Mouse (Mus musculus) brown adipose tissue, adult 24 weeks (tissue): ENCODE data around the gene Mrln. TPM values are rescaled to one million over a fixed set of nuclear protein-coding genes. Genes with fewer than 3 reads are reported as not detected.

Experiments used
- H3K27ac ChIP-seq: fragments of 200-500 bp; replicated peaks from 2 replicates; pipeline ENCODE4 v1.5.1; 2012; ENCODE audit warnings: low read depth, mild to moderate bottlenecking, low read length
- H3K4me1 ChIP-seq: fragments of 200-500 bp; 2 replicates; pipeline ENCODE4 v1.6.1; 2012; ENCODE audit warnings: low read length, mixed read lengths; ENCODE audit not compliant: control insufficient read depth, insufficient read depth, insufficient read length
- H3K4me3 ChIP-seq: fragments of 200-500 bp; 2 replicates; pipeline ENCODE4 v1.5.1; 2012; ENCODE audit warnings: low read depth, mild to moderate bottlenecking, low read length, moderate library complexity; ENCODE audit not compliant: insufficient read depth
- polyA plus RNA-seq: library from polyadenylated mRNA; stranded (reverse); fragments of >200 nt; gene quantifications from 2 replicates; pipeline ENCODE4 v1.2.4, GENCODE M21; 2012; ENCODE audit not compliant: missing spikeins, insufficient read depth, insufficient read length

Gene Mrln
- polyA plus RNA-seq, 1 experiment: 5.7 TPM

DNA sequence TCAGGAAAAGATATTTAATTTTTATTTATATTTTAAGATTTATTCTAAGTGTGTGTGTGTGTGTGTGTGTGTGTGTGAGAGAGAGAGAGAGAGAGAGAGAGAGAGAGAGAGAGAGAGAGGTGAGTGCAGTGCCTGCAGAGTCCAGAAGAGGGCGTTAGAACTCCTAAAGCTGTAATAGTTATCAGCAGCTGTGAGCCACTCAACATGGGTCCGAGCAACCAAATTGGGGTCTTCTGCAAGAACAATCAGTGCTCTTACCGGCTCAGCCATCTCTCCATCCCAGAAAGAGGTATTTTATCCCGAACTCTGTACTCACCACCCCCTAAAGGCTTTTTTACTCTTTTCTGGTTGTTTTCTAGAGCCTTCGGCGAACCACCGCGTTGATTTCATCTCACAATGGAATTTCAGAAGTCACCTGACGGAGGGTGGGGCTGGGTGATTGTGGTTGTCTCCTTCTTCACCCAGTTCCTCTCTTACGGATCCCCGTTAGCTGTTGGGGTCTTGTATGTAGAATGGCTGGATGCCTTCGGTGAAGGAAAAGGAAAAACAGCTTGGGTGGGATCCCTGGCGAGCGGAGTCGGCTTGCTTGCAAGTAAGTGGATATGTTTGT, 51.2 kb downstream of the Mrln start:
- Histone ChIP-seq H3K4me1 (no peaks in the 10 kb centered on the region), H3K27ac (no peak overlapping the region), H3K4me3 (no peak overlapping the region)

DNA sequence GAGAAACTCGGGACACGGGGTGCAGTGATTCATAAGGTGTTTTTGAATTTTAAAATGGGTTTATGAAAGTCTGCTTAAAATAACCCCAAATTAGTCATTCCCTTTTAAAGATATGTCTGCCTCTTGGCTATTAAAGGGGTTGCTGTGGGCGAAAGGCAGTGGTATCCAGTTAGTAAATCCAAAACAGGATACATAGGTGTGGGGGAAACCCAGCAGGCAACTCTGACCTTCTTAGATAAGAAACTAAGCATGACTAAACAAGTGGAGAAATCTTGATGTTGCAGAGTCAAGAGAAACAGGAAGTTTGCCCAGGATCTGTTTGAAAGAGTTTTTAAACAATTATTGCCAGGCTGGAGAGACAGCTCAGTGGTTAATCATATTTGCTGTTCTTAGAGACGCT, 52.6 kb downstream of the Mrln start:
- H3K4me3 ChIP-seq: no peak overlapping the region
- H3K4me1 ChIP-seq: no peaks in the 10 kb centered on the region
- H3K27ac ChIP-seq: no peak overlapping the region

DNA sequence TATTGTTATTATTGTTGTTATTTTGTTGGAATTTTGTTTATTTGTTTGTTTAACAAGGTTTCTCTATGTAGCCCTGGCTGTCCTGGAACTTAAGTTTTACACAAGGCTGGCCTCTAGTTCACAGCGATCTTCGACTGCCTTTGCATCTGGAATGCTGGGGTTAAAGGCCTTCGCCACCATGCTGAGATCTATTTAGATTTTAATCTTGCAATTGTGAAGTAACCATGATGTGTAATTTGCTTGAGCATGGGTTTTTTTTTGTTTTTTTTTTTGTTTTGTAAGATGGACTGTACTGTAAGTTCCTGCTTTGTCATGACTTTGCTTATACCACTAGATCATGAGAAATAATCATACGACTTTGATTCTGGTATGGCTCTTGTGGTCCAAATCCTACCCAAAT, 56.4 kb downstream of the Mrln start:
- Histone ChIP-seq H3K27ac (no peak overlapping the region), H3K4me3 (no peak overlapping the region), H3K4me1 (0 out of 2 replicates have a peak, but pooled peaks cover 2% of the 10 kb centered on the region)

DNA sequence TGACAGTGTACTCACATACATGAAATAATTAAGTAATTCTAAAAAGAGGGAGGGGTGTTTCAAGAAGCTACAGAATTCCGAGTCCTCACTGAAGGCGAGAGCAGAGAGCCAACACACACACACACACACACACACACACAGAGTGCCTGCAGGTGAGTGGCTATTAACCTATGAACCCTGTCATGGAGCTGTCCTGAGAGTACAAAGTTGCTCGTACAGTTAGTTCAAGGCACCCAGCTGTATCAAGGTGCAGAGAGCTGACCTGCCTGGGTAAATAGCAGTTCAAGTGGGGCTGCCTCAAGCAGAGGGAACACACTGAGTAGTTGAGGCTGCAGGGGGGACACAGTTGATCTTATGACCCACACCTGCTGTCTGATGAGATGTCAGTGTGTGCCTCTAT, 57.6 kb downstream of the Mrln start:
- Histone ChIP-seq H3K4me3 (no peak overlapping the region), H3K27ac (no peak overlapping the region), H3K4me1 (0 out of 2 replicates have a peak, but pooled peaks cover 2% of the 10 kb centered on the region)

DNA sequence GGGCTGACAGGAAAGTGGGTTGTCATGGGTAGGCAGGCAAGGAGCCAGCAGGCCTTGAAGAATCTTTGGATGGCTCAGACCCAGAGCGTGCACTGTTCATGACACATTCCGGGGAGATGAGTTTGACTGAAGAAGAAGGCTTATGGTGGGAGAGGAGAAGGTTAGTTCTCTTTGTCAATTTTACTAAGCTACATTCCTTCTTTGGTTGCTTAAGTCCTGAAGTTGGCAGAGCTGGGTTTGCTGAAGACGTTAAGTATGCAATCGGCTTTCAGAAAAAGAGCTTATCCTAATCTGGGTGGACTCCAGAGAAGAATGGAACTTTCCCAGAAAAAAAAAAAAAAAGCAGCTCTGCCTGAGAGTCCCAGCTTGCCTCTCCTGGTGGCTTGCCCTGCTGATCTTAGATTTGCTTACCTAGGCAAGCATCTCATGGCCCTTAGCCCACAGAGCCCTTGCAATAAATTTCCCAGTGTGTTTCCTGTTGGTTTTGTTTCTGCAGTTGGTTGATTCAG, 59.3 kb downstream of the Mrln start:
- Histone ChIP-seq H3K4me3 (no peak overlapping the region), H3K4me1 (0 out of 2 replicates have a peak, but pooled peaks cover 2% of the 10 kb centered on the region), H3K27ac (no peak overlapping the region)

DNA sequence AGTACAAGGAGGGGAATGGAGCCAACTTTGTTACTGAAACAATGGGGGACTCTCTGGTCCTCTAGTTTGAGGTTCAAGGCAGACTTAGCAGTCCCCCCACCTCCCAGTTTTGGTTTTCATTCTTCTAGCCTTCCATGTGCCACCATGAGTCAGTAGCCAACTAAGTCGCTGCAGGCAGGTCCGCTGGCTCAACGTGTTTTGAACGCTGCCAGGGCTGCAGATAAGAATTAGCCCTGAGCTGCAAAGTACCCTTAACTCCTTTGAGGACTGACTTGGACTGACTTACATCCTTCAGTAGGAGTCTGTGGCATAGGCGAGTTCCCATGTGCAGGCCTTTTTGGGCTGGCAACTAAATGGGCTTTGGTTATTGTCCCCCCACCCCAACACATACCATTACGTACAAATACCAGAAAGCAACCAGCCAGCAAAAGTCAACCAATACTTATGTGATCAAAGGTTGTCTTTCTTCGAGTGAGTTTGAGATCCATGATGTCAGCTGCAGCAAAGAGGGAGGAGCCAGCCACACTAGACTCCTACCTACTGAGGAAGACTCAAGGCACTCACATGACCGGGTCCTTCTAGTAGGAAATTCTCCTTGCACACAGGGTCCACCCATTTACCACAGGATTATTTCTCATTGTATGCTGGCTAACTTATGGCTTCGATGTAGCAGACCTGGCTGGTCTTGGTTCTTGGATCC, 60.0 kb downstream of the Mrln start:
- no peak overlapping the region for H3K4me3 ChIP-seq
- H3K27ac ChIP-seq: no peak overlapping the region
- 0 out of 2 replicates have a peak, but pooled peaks cover 2% of the 10 kb centered on the region for H3K4me1 ChIP-seq

DNA sequence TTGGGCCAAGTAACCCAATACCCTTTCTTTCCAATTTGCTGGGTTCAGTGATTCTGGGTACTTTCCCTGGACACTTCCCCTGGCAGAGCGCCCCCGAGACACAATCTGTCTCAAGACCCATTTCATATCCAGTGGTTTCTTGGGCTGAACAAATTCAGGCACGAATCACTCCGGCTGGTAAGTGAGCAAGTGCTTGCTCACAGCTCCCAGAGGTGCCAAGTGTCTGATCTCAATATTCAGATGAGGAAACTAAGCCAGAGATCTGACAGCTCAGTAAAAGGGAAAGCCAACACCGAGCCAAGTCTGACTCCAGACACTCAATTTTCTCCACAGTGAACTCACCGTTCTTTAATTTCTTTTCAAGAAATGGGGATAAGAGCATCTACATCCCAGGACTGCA, 62.0 kb downstream of the Mrln start:
- H3K4me3 ChIP-seq: no peak overlapping the region
- no peak overlapping the region for H3K27ac ChIP-seq
- 0 out of 2 replicates have a peak, but pooled peaks cover 2% of the 10 kb centered on the region for H3K4me1 ChIP-seq

DNA sequence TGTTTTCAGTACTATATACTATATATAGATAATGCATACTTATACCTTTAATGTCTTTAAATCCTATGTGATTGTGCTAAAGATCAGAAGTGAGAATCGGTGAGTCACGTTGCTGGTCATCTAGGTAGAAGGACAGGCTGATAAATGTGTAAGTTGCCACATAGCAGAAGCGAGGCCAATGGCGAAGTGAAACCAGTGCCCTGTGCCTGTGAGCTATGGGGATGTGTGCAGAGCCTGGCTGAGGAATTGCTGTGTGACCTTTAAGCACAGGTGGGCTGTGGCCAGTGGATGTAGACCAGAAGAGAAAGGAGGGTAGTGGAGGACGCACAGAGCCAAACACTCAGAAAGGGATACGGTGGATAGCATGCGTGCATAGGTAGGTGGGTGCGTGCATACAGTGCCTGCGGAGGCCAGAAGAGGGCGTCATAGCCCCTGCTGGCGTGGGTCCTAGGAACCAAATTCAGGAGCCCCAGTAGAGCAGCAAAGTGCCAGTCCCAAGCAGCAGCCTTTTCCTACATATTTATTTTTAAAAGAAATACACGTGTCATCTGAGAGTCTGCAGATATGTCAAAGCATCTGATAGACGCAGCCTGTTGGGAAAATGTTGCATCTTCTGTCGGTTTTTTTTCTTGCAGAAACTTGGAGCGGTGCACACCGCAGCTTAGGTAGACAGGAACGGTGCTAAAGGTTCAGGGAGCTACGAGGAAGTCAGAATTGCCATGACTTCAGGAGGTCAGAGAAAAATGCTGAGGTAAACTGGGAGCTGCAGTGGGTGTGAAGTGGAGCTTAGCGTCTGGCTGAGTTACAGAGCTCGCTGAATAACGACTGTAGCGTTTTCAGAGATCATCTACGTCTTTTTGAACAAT, 64.3 kb downstream of the Mrln start:
- H3K4me1 ChIP-seq: no peaks in the 10 kb centered on the region
- H3K4me3 ChIP-seq: no peak overlapping the region
- H3K27ac ChIP-seq: no peak overlapping the region

Other genes starting within 250 kb of the Mrln start
- 12.7 and 16.1 TPM in 2 replicates for gene Ccdc6, start 107.5 kb upstream of the Mrln start, polyA plus RNA-seq
- 1.1 and 1.2 TPM in 2 replicates for gene Slc16a9, start 40.4 kb downstream of the Mrln start, polyA plus RNA-seq
- gene Fam13c, start 235.8 kb downstream of the Mrln start, polyA plus RNA-seq: 5.0 and 5.9 TPM in 2 replicates